Mouse (Mus musculus): Measurements from ENCODE around the gene Dnajc28. TPM values are rescaled to one million over a fixed set of nuclear protein-coding genes. Genes with fewer than 3 reads are reported as not detected.

Dnajc28 gene
- polyA plus RNA-seq, 1 experiment from 2014 or later: 8.7 TPM

GRCm38 (mm10) chr16:91605156-91605555 is 13.7 kb downstream of the Dnajc28 start:
- Histone ChIP-seq H3K4me3 (replicated peaks; ENCODE audit: low read depth, low read length) (no peak overlapping the region), H3K4me1 (ENCODE audit: control insufficient read depth, insufficient read depth, low read length) (no peaks in the 10 kb centered on the region), H3K9ac (replicated peaks; ENCODE audit: low read length) (no peak overlapping the region), H3K36me3 (ENCODE audit: control insufficient read depth, insufficient read depth, low read length) (no peaks in the 10 kb centered on the region), H3K9me3 (ENCODE audit: control insufficient read depth, low read length) (no peaks in the 10 kb centered on the region), H3K27me3 (ENCODE audit: control insufficient read depth, insufficient read depth, low read length) (no peaks in the 10 kb centered on the region), H3K4me2 (ENCODE audit: low read length) (no peak overlapping the region), H3K27ac (replicated peaks; ENCODE audit: low read depth, low read length) (no peak overlapping the region)
- no peak for DNase-seq
- 81% methylated on average over 6 of the region's 6 CpGs for WGBS
- ATAC-seq (ENCODE audit: low FRiP score, low TSS enrichment): no peak

- H3K36me3 ChIP-seq (ENCODE audit: control insufficient read depth, insufficient read depth, low read length): no peaks in the 10 kb centered on the region
- H3K9ac ChIP-seq (replicated peaks; ENCODE audit: low read length): no peak overlapping the region
- H3K4me3 ChIP-seq (replicated peaks; ENCODE audit: low read depth, low read length): no peak overlapping the region
- H3K9me3 ChIP-seq (ENCODE audit: control insufficient read depth, low read length): no peaks in the 10 kb centered on the region
- peaks cover 3% of the 10 kb centered on the region; the same call in 1 of the 2 replicates for H3K27me3 ChIP-seq (ENCODE audit: control insufficient read depth, insufficient read depth, low read length)
- WGBS: 85% methylated on average over 9 of the region's 9 CpGs
- no peak overlapping the region for H3K27ac ChIP-seq (replicated peaks; ENCODE audit: low read depth, low read length)
- DNase-seq: no peak
- no peak for ATAC-seq (ENCODE audit: low FRiP score, low TSS enrichment)
- H3K4me1 ChIP-seq (ENCODE audit: control insufficient read depth, insufficient read depth, low read length): peaks cover 6% of the 10 kb centered on the region; the same call in 1 of the 2 replicates
- no peak overlapping the region for H3K4me2 ChIP-seq (ENCODE audit: low read length)
Observed at GRCm38 (mm10) chr16:91601693-91602092, 17.1 kb downstream of the Dnajc28 start.

GRCm38 (mm10) chr16:91601081-91601480 is 17.7 kb downstream of the Dnajc28 start:
- Histone ChIP-seq H3K36me3 (ENCODE audit: control insufficient read depth, insufficient read depth, low read length) (no peaks in the 10 kb centered on the region), H3K9me3 (ENCODE audit: control insufficient read depth, low read length) (no peaks in the 10 kb centered on the region), H3K9ac (replicated peaks; ENCODE audit: low read length) (no peak overlapping the region), H3K4me3 (replicated peaks; ENCODE audit: low read depth, low read length) (no peak overlapping the region), H3K4me2 (ENCODE audit: low read length) (no peak overlapping the region), H3K27me3 (ENCODE audit: control insufficient read depth, insufficient read depth, low read length) (peaks cover 3% of the 10 kb centered on the region; the same call in 1 of the 2 replicates), H3K27ac (replicated peaks; ENCODE audit: low read depth, low read length) (no peak overlapping the region), H3K4me1 (ENCODE audit: control insufficient read depth, insufficient read depth, low read length) (peaks cover 9% of the 10 kb centered on the region; the same call in 1 of the 2 replicates)
- WGBS: 84% methylated on average over 4 of the region's 4 CpGs
- ATAC-seq (ENCODE audit: low FRiP score, low TSS enrichment) (no peak), DNase-seq (no peak)

GRCm38 (mm10) chr16:91599242-91599641 is 19.6 kb downstream of the Dnajc28 start:
- Histone ChIP-seq H3K9ac (replicated peaks; ENCODE audit: low read length) (no peak overlapping the region), H3K27me3 (ENCODE audit: control insufficient read depth, insufficient read depth, low read length) (peaks cover 3% of the 10 kb centered on the region; the same call in 1 of the 2 replicates), H3K36me3 (ENCODE audit: control insufficient read depth, insufficient read depth, low read length) (no peaks in the 10 kb centered on the region), H3K27ac (replicated peaks; ENCODE audit: low read depth, low read length) (no peak overlapping the region), H3K9me3 (ENCODE audit: control insufficient read depth, low read length) (no peaks in the 10 kb centered on the region), H3K4me1 (ENCODE audit: control insufficient read depth, insufficient read depth, low read length) (peaks cover 9% of the 10 kb centered on the region; the same call in 1 of the 2 replicates), H3K4me2 (ENCODE audit: low read length) (no peak overlapping the region), H3K4me3 (replicated peaks; ENCODE audit: low read depth, low read length) (no peak overlapping the region)
- no peak for ATAC-seq (ENCODE audit: low FRiP score, low TSS enrichment)
- no peak for DNase-seq

- no peaks in the 10 kb centered on the region for H3K36me3 ChIP-seq (ENCODE audit: control insufficient read depth, insufficient read depth, low read length)
- H3K9ac ChIP-seq (replicated peaks; ENCODE audit: low read length): peak within 1 kb of the TSS; percentile 84
- DNase-seq (peak; percentile 98), ATAC-seq (ENCODE audit: low FRiP score, low TSS enrichment) (peak; percentile 100)
- H3K4me1 ChIP-seq (ENCODE audit: control insufficient read depth, insufficient read depth, low read length): peaks cover 9% of the 10 kb centered on the region; the same call in 1 of the 2 replicates
- H3K27me3 ChIP-seq (ENCODE audit: control insufficient read depth, insufficient read depth, low read length): peaks cover 3% of the 10 kb centered on the region; the same call in 1 of the 2 replicates
- peak within 1 kb of the TSS; percentile 79 for H3K27ac ChIP-seq (replicated peaks; ENCODE audit: low read depth, low read length)
- peak within 1 kb of the TSS; percentile 79 for H3K4me3 ChIP-seq (replicated peaks; ENCODE audit: low read depth, low read length)
- no peaks in the 10 kb centered on the region for H3K9me3 ChIP-seq (ENCODE audit: control insufficient read depth, low read length)
- WGBS: under 1% methylated on average over 34 of the region's 34 CpGs
- peak within 1 kb of the TSS; percentile 82 for H3K4me2 ChIP-seq (ENCODE audit: low read length)
Observed at GRCm38 (mm10) chr16:91597672-91598010, 21.2 kb downstream of the Dnajc28 start, which contains the start of gene Tmem50b. Tmem50b (minus strand) TSS chr16:91597800.

- peaks cover 3% of the 10 kb centered on the region; the same call in 1 of the 2 replicates for H3K27me3 ChIP-seq (ENCODE audit: control insufficient read depth, insufficient read depth, low read length)
- WGBS: under 1% methylated on average over 74 of the region's 75 CpGs
- DNase-seq (no peak), ATAC-seq (ENCODE audit: low FRiP score, low TSS enrichment) (peak; percentile 73)
- H3K4me2 ChIP-seq (ENCODE audit: low read length): peak overlapping the region; percentile 82
- peak overlapping the region; percentile 79 for H3K4me3 ChIP-seq (replicated peaks; ENCODE audit: low read depth, low read length)
- H3K4me1 ChIP-seq (ENCODE audit: control insufficient read depth, insufficient read depth, low read length): peaks cover 9% of the 10 kb centered on the region; the same call in 1 of the 2 replicates
- H3K9ac ChIP-seq (replicated peaks; ENCODE audit: low read length): peak overlapping the region; percentile 84
- H3K36me3 ChIP-seq (ENCODE audit: control insufficient read depth, insufficient read depth, low read length): no peaks in the 10 kb centered on the region
- H3K27ac ChIP-seq (replicated peaks; ENCODE audit: low read depth, low read length): peak overlapping the region; percentile 79
- H3K9me3 ChIP-seq (ENCODE audit: control insufficient read depth, low read length): no peaks in the 10 kb centered on the region
Observed at GRCm38 (mm10) chr16:91596779-91597671, 21.8 kb downstream of the Dnajc28 start.

- peak overlapping the region; percentile 84; the same call in 1 of the 2 replicates for H3K9ac ChIP-seq (replicated peaks; ENCODE audit: low read length)
- DNase-seq (no peak), ATAC-seq (ENCODE audit: low FRiP score, low TSS enrichment) (no peak)
- 17% methylated on average over 9 of the region's 9 CpGs for WGBS
- no peaks in the 10 kb centered on the region for H3K9me3 ChIP-seq (ENCODE audit: control insufficient read depth, low read length)
- no peak overlapping the region for H3K27ac ChIP-seq (replicated peaks; ENCODE audit: low read depth, low read length)
- H3K36me3 ChIP-seq (ENCODE audit: control insufficient read depth, insufficient read depth, low read length): no peaks in the 10 kb centered on the region
- H3K4me1 ChIP-seq (ENCODE audit: control insufficient read depth, insufficient read depth, low read length): peaks cover 9% of the 10 kb centered on the region; the same call in 1 of the 2 replicates
- peaks cover 3% of the 10 kb centered on the region; the same call in 1 of the 2 replicates for H3K27me3 ChIP-seq (ENCODE audit: control insufficient read depth, insufficient read depth, low read length)
- H3K4me2 ChIP-seq (ENCODE audit: low read length): peak overlapping the region; percentile 82
- H3K4me3 ChIP-seq (replicated peaks; ENCODE audit: low read depth, low read length): peak overlapping the region; percentile 79
Observed at GRCm38 (mm10) chr16:91596397-91596778, 22.4 kb downstream of the Dnajc28 start.

- no peak overlapping the region for H3K4me3 ChIP-seq (replicated peaks; ENCODE audit: low read depth, low read length)
- H3K36me3 ChIP-seq (ENCODE audit: control insufficient read depth, insufficient read depth, low read length): no peaks in the 10 kb centered on the region
- no peak overlapping the region for H3K4me2 ChIP-seq (ENCODE audit: low read length)
- H3K4me1 ChIP-seq (ENCODE audit: control insufficient read depth, insufficient read depth, low read length): peaks cover 9% of the 10 kb centered on the region; the same call in 1 of the 2 replicates
- H3K27ac ChIP-seq (replicated peaks; ENCODE audit: low read depth, low read length): no peak overlapping the region
- H3K9me3 ChIP-seq (ENCODE audit: control insufficient read depth, low read length): no peaks in the 10 kb centered on the region
- DNase-seq: peak; percentile 17
- 80% methylated on average over 6 of the region's 6 CpGs for WGBS
- H3K9ac ChIP-seq (replicated peaks; ENCODE audit: low read length): no peak overlapping the region
- peaks cover 3% of the 10 kb centered on the region; the same call in 1 of the 2 replicates for H3K27me3 ChIP-seq (ENCODE audit: control insufficient read depth, insufficient read depth, low read length)
- no peak for ATAC-seq (ENCODE audit: low FRiP score, low TSS enrichment)
Observed at GRCm38 (mm10) chr16:91595076-91595475, 23.8 kb downstream of the Dnajc28 start.
